In the genomic region with DNA sequence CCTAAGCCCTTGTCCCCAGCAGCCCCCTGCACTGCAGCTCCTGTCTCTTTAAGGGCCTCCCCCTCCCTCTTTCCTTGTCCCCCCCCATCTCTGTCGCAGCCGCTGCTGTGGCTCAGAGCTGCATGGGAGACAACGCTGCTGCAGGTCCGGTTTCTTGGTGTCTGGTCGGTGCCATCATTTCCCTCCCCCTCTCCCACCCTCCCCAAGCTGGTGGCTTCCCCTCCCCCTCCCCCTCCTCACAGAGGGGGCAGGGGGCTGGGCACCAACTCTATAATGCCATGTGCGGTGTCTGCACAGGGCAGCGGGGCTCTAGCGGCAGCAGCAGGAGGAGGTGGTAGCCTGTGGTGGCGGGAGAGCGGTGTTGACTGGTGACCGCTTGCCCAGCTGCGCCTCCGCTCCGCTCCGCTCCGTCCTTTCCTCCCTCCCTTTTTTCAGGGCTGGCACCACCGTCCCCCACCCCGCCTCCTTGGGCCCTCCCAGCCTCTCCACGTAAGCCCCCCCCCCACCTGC, we compare ENCODE assay signal across 9 mouse cellular contexts. TPM values are rescaled to one million over a fixed set of nuclear protein-coding genes. Genes with fewer than 3 reads are reported as not detected.
DNase-seq lines count a peak whose midpoint lies in the region; ATAC-seq and TF ChIP-seq lines count a peak whose summit lies in the region.
"Had no signal": no experiment of that assay in that cellular context is flagged by ENCODE, and none has a peak within 500 bp of the region (broad histone marks: within the 10 kb centered on the region; RNA-seq: fewer than 3 reads in every experiment).

No protein-coding gene starts in this region.

- H3K9ac ChIP-seq in forebrain, embryonic 16.5 days (replicated peaks; ENCODE audit: low read depth, low read length): peak overlapping the region; percentile 80
- H3K9ac ChIP-seq in midbrain, embryonic 13.5 days (replicated peaks): peak overlapping the region; percentile 87

- peaks cover 28% of the 10 kb centered on the region for H3K4me1 ChIP-seq in forebrain, embryonic 16.5 days (replicated peaks; ENCODE audit: control insufficient read depth, insufficient read depth, low read length)
- peaks cover 52% of the 10 kb centered on the region for H3K4me1 ChIP-seq in midbrain, embryonic 13.5 days (replicated peaks)

- H3K27me3 ChIP-seq in forebrain, embryonic 16.5 days (replicated peaks; ENCODE audit: control insufficient read depth, insufficient read depth, low read length): no peaks in the 10 kb centered on the region
- H3K27me3 ChIP-seq in midbrain, embryonic 13.5 days: no peaks in the 10 kb centered on the region

- TF ChIP-seq CTCF in left cerebral cortex, adult 2 months (IDR thresholded peaks at IDR 0.05): no peak

- H3K9me3 ChIP-seq in forebrain, embryonic 16.5 days (ENCODE audit: control insufficient read depth, low read length): no peaks in the 10 kb centered on the region
- H3K9me3 ChIP-seq in midbrain, embryonic 13.5 days: peaks cover 3% of the 10 kb centered on the region; the same call in 1 of the 2 replicates

- ATAC-seq in forebrain, embryonic 16.5 days: peak; percentile 83
- ATAC-seq in midbrain, embryonic 13.5 days: peak; percentile 87

- intact Hi-C loops in left cerebral cortex, adult 2 months (cut with DNase I): loop anchor here (2.0 to 10.0 kb wide), 3 partner anchors 132 to 288 kb away; partner anchors contain the start of genes Gm42742, Prrt2 and Sez6l2

- peak overlapping the region; percentile 96 for H3K27ac ChIP-seq in left cerebral cortex, adult 2 months
- peak overlapping the region; percentile 67; the same call in 1 of the 2 replicates for H3K27ac ChIP-seq in forebrain, embryonic 16.5 days (ENCODE audit: low read length)
- H3K27ac ChIP-seq in midbrain, embryonic 13.5 days: peak overlapping the region; percentile 93

- H3K4me2 ChIP-seq in forebrain, embryonic 16.5 days (ENCODE audit: low read length): peak overlapping the region; percentile 75
- peak overlapping the region; percentile 54 for H3K4me2 ChIP-seq in midbrain, embryonic 13.5 days (replicated peaks)

- under 1% methylated on average over 17 of the region's 19 CpGs for WGBS in forebrain, embryonic 16.5 days
- WGBS in midbrain, embryonic 13.5 days: under 1% methylated on average over 19 of the region's 19 CpGs

- peak overlapping the region; percentile 60 for H3K4me3 ChIP-seq in left cerebral cortex, adult 2 months
- H3K4me3 ChIP-seq in forebrain, embryonic 16.5 days (replicated peaks; ENCODE audit: low read length): peak overlapping the region; percentile 79
- H3K4me3 ChIP-seq in midbrain, embryonic 13.5 days (replicated peaks): peak overlapping the region; percentile 70

- DNase-seq in left cerebral cortex, adult 2 months (ENCODE audit: extremely low spot score in 1 of 2, low spot score in 2 of 2): peak in 1 of 2 experiments; percentile 37
- no peak for DNase-seq in left cerebral cortex, adult 8-10 months (ENCODE audit: low spot score in 2 of 2)
- peak; percentile 81 for DNase-seq in cerebellum, adult 9-11 months
- DNase-seq in urinary bladder, postnatal 36 days (ENCODE audit: low spot score in 2 of 2): no peak
- no peak for DNase-seq in urinary bladder, postnatal 10 days (ENCODE audit: low spot score)
- DNase-seq in lung, postnatal 14 days: no peak

- no peaks in the 10 kb centered on the region for H3K36me3 ChIP-seq in forebrain, embryonic 16.5 days (ENCODE audit: control insufficient read depth, insufficient read depth)
- peaks cover 15% of the 10 kb centered on the region; the same call in 1 of the 2 replicates for H3K36me3 ChIP-seq in midbrain, embryonic 13.5 days

RNA-seq across cellular contexts. Expression of gene 4930451I11Rik, which starts 8.2 kb away (rescaled TPM):
- not detected for total RNA-seq in left cerebral cortex, adult 2 months (2021)
- total RNA-seq in left cerebral cortex, adult 8-10 months (2022): 1 to 10 TPM in 1 of 4 experiments, not detected in 3; 2.3 TPM
- not detected in 2 replicates for polyA plus RNA-seq in forebrain, embryonic 16.5 days (2015; fragmentation: Nextera tagmentation; extraction: Ambion mirVana)
- not detected in 2 replicates for polyA plus RNA-seq in midbrain, embryonic 13.5 days (2015; fragmentation: Nextera tagmentation; extraction: Ambion mirVana)
- polyA plus RNA-seq: large intestine, adult 2 months had no signal

RNA-seq across cellular contexts. Expression of gene Doc2a, which starts 24.0 kb away (rescaled TPM):
- total RNA-seq in left cerebral cortex, adult 2 months (2021): 10 to 100 TPM; 46.9 to 51.7 TPM
- 10 to 100 TPM; 45.6 to 57.5 (median 53.5) TPM for total RNA-seq in left cerebral cortex, adult 8-10 months (2022)
- 10.8 and 14.3 TPM in 2 replicates for polyA plus RNA-seq in forebrain, embryonic 16.5 days (2015; fragmentation: Nextera tagmentation; extraction: Ambion mirVana)
- polyA plus RNA-seq in midbrain, embryonic 13.5 days (2015; fragmentation: Nextera tagmentation; extraction: Ambion mirVana): 5.3 and 8.5 TPM in 2 replicates
- polyA plus RNA-seq: large intestine, adult 2 months had no signal

RNA-seq across cellular contexts. Expression of gene Fam57b, which starts 25.8 kb away (rescaled TPM):
- 10 to 100 TPM; 71.6 to 77.4 TPM for total RNA-seq in left cerebral cortex, adult 2 months (2021)
- 10 to 100 TPM; 58.1 to 63.4 (median 59.6) TPM for total RNA-seq in left cerebral cortex, adult 8-10 months (2022)
- 32.8 and 40.4 TPM in 2 replicates for polyA plus RNA-seq in forebrain, embryonic 16.5 days (2015; fragmentation: Nextera tagmentation; extraction: Ambion mirVana)
- polyA plus RNA-seq in midbrain, embryonic 13.5 days (2015; fragmentation: Nextera tagmentation; extraction: Ambion mirVana): 48.3 and 52.6 TPM in 2 replicates

RNA-seq across cellular contexts. Expression of gene Ppp4c, which starts 31.0 kb away (rescaled TPM):
- total RNA-seq in left cerebral cortex, adult 2 months (2021): 10 to 100 TPM; 50.4 TPM
- 10 to 100 TPM; 48.2 to 56.0 (median 51.2) TPM for total RNA-seq in left cerebral cortex, adult 8-10 months (2022)
- polyA plus RNA-seq in forebrain, embryonic 16.5 days (2015; fragmentation: Nextera tagmentation; extraction: Ambion mirVana): 196 and 202 TPM in 2 replicates
- polyA plus RNA-seq in midbrain, embryonic 13.5 days (2015; fragmentation: Nextera tagmentation; extraction: Ambion mirVana): 224 and 241 TPM in 2 replicates

RNA-seq across cellular contexts. Expression of gene Hirip3, which starts 38.5 kb away (rescaled TPM):
- total RNA-seq in left cerebral cortex, adult 2 months (2021): 10 to 100 TPM; 36.6 to 40.9 TPM
- 10 to 100 TPM; 32.6 to 47.7 (median 40.7) TPM for total RNA-seq in left cerebral cortex, adult 8-10 months (2022)
- 25.6 and 28.1 TPM in 2 replicates for polyA plus RNA-seq in forebrain, embryonic 16.5 days (2015; fragmentation: Nextera tagmentation; extraction: Ambion mirVana)
- 26.8 and 28.5 TPM in 2 replicates for polyA plus RNA-seq in midbrain, embryonic 13.5 days (2015; fragmentation: Nextera tagmentation; extraction: Ambion mirVana)
